31 mouse cellular contexts compared by ENCODE assay signal in the genomic region with DNA sequence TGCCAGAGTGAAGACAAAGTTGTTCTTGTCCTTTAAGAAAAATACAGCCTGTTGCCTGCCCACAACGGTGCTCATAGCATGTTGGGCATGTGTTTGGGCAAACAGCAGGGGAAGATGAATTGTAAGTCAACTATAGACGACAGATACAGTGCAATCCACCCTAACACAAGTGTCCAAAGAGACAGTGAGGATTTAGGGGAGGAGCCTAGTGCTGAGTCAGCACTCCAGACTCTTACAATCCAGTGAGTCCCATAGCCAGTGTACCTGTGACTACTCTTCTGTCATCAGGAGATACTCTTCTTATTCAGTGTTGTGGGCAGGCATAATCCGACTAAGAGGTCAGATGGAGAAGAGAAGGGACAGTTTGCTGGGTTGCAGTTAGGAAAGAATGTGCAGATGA. TPM values are rescaled to one million over a fixed set of nuclear protein-coding genes. Genes with fewer than 3 reads are reported as not detected.
"Had no signal": no experiment of that assay in that cellular context is flagged by ENCODE, and none has a peak within 500 bp of the region (broad histone marks: within the 10 kb centered on the region; RNA-seq: fewer than 3 reads in every experiment).

No protein-coding gene starts in this region.

- H3K9me3 ChIP-seq: heart, embryonic 13.5 days; heart, embryonic 15.5 days; hindbrain, embryonic 10.5 days; intestine, embryonic 15.5 days; limb, embryonic 10.5 days; limb, embryonic 12.5 days; liver, embryonic 13.5 days; liver, embryonic 15.5 days had no signal

- H3K36me3 ChIP-seq: heart, embryonic 13.5 days; heart, embryonic 15.5 days; hindbrain, embryonic 10.5 days; hindbrain, embryonic 12.5 days; intestine, embryonic 15.5 days; limb, embryonic 10.5 days; limb, embryonic 12.5 days; liver, embryonic 13.5 days; liver, embryonic 15.5 days had no signal

- H3K4me1 ChIP-seq: liver, embryonic 13.5 days; liver, embryonic 15.5 days had no signal

- H3K9ac ChIP-seq: heart, embryonic 13.5 days; heart, embryonic 15.5 days; hindbrain, embryonic 12.5 days; hindbrain, embryonic 14.5 days; intestine, embryonic 15.5 days; limb, embryonic 12.5 days; liver, embryonic 13.5 days; liver, embryonic 15.5 days had no signal

- ATAC-seq: hindbrain, embryonic 16.5 days; inflammation-experienced regulatory T-cells, adult 6 months; intestine, embryonic 15.5 days; intestine, postnatal 0 days had no signal

- H3K27ac ChIP-seq: gastrocnemius, adult 2 months; heart, adult 2 months; heart, embryonic 13.5 days; heart, embryonic 15.5 days; hindbrain, embryonic 10.5 days; hindbrain, embryonic 12.5 days; hindbrain, embryonic 14.5 days; intestine, embryonic 15.5 days; layer of hippocampus, adult 2 months; left cerebral cortex, adult 2 months; limb, embryonic 10.5 days; limb, embryonic 12.5 days; liver, embryonic 13.5 days; liver, embryonic 15.5 days had no signal

- H3K4me3 ChIP-seq: gastrocnemius, adult 2 months; heart, adult 2 months; heart, embryonic 13.5 days; heart, embryonic 15.5 days; hindbrain, embryonic 10.5 days; hindbrain, embryonic 12.5 days; intestine, embryonic 15.5 days; layer of hippocampus, adult 2 months; left cerebral cortex, adult 2 months; limb, embryonic 10.5 days; limb, embryonic 12.5 days; liver, embryonic 13.5 days; liver, embryonic 15.5 days had no signal

- DNase-seq: gastrocnemius, adult 2 months; gastrocnemius, postnatal 10 days; gastrocnemius, postnatal 25 days; heart, adult 2 months; heart, postnatal 4 days; kidney, adult 18-20 months; kidney, adult 8-10 months; kidney, postnatal 10 days; kidney, postnatal 25 days; kidney, postnatal 4 days; liver; liver, embryonic 13.5 days had no signal

- H3K4me2 ChIP-seq: heart, embryonic 11.5 days; heart, embryonic 13.5 days; heart, embryonic 15.5 days; hindbrain, embryonic 12.5 days; hindbrain, embryonic 14.5 days; intestine, embryonic 15.5 days; limb, embryonic 12.5 days; liver, embryonic 11.5 days; liver, embryonic 13.5 days; liver, embryonic 15.5 days had no signal

RNA-seq across cellular contexts. Expression of a gene that starts 8.0 kb away (rescaled TPM):
- total RNA-seq: gastrocnemius, adult 2 months; granulocyte monocyte progenitor cell, adult 5-6 weeks had no signal
- polyA plus RNA-seq: heart, embryonic 15.5 days; heart, postnatal 0 days; inflammation-experienced regulatory T-cells, adult 6 months; kidney, embryonic 16.5 days; liver, embryonic 15.5 days had no signal
